Mouse (Mus musculus) lung, embryonic 14.5 days (tissue): Measurements from ENCODE around the gene 2310034G01Rik. TPM values are rescaled to one million over a fixed set of nuclear protein-coding genes. Genes with fewer than 3 reads are reported as not detected.

Source experiments
- ATAC-seq: fragments of 200-750 bp; cut with Nextera tagmentation; 2 replicates; pipeline ENCODE4 v1.8.0; 2017; ENCODE audit warnings: mild to moderate bottlenecking, moderate TSS enrichment, moderate library complexity; ENCODE audit not compliant: insufficient read depth
- DNase-seq: peaks from one replicate; pipeline ENCODE4 v3.0.0-alpha.2; 2015
- H3K27ac ChIP-seq: fragments of 300-500 bp; sonication (generic); 2 replicates; pipeline ENCODE4 v1.5.1; 2014; ENCODE audit warnings: low read depth, mild to moderate bottlenecking, moderate library complexity
- H3K27me3 ChIP-seq: fragments of 300-500 bp; sonication (generic); 2 replicates; pipeline ENCODE4 v1.6.1; 2014; ENCODE audit warnings: low read length, control low read depth; ENCODE audit not compliant: insufficient read depth
- H3K36me3 ChIP-seq: fragments of 300-500 bp; sonication (generic); 2 replicates; pipeline ENCODE4 v1.6.1; 2014; ENCODE audit warnings: control low read depth; ENCODE audit not compliant: insufficient read depth
- H3K4me1 ChIP-seq: fragments of 300-500 bp; sonication (generic); 2 replicates; pipeline ENCODE4 v1.6.1; 2014; ENCODE audit warnings: antibody characterized with exemption, control low read depth; ENCODE audit not compliant: insufficient read depth
- H3K4me2 ChIP-seq: fragments of 300-500 bp; sonication (generic); 2 replicates; pipeline ENCODE4 v1.6.1; 2014; ENCODE audit warnings: mild to moderate bottlenecking
- H3K4me3 ChIP-seq: fragments of 300-500 bp; sonication (generic); 2 replicates; pipeline ENCODE4 v1.5.1; 2014; ENCODE audit warnings: low read depth, low read length
- H3K9ac ChIP-seq: fragments of 300-500 bp; sonication (generic); 2 replicates; pipeline ENCODE4 v1.6.1; 2014
- H3K9me3 ChIP-seq: fragments of 300-500 bp; sonication (generic); 2 replicates; pipeline ENCODE4 v1.6.1; 2016; ENCODE audit warnings: low read depth, low read length, control low read depth
- CTCF ChIP-seq: IDR thresholded peaks from 2 replicates; pipeline ENCODE4 v1.5.1; 2016; ENCODE audit warnings: antibody characterized with exemption, low read depth
- WGBS: fragments of 180-500 bp; shearing (Covaris S2); extraction: QIAGEN DNeasy Blood & Tissue Kit; methylation state at CpG from one replicate; pipeline ENCODE4 v1.1.7; 2014; 5-methylcytosine and 5-hydroxymethylcytosine counted together
- polyA plus RNA-seq: library from polyadenylated mRNA; unstranded; fragments of >200 nt; fragmentation: Nextera tagmentation; extraction: Ambion mirVana; gene quantifications from 2 replicates; pipeline ENCODE4 v1.2.1, GENCODE M21; 2014

The 2310034G01Rik gene
- polyA plus RNA-seq, 1 experiment from 2014 or later: 1.1 TPM

DNA sequence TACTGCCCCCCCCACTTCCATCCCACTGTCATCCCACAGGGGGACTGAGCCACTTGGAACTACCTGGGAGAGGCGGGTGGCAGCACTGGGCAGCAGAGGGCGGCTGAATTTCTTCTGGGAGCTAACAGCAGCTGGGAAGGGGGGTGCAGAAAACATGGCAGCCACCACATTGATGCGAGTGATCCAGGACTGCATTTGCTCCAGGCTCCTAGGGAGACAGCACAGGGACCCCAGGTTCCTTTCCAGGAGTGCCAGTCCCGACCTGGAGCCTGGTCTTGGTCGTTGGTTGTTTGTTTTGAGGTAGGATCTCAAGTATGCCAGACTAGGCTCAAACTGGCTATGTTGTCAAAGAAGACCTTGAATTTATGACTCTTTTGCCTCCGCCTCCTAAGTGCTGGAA, 36.5 kb downstream of the 2310034G01Rik start:
- H3K27ac ChIP-seq: no peak overlapping the region
- H3K4me1 ChIP-seq: no peaks in the 10 kb centered on the region
- H3K27me3 ChIP-seq: peaks cover 48% of the 10 kb centered on the region
- no peak for ATAC-seq
- no peaks in the 10 kb centered on the region for H3K9me3 ChIP-seq
- WGBS: 65% methylated on average over 6 of the region's 6 CpGs
- no peak for TF ChIP-seq CTCF
- no peak overlapping the region for H3K4me3 ChIP-seq
- H3K36me3 ChIP-seq: peaks cover 15% of the 10 kb centered on the region; the same call in 1 of the 2 replicates
- no peak for DNase-seq
- no peak overlapping the region for H3K9ac ChIP-seq
- H3K4me2 ChIP-seq: no peak overlapping the region

GRCm38 (mm10) chr19:46313116-46313515, 37.0 kb downstream of the 2310034G01Rik start:
- no peak for DNase-seq
- 86% methylated on average over 9 of the region's 9 CpGs for WGBS
- TF ChIP-seq CTCF: no peak
- Histone ChIP-seq H3K4me3 (no peak overlapping the region), H3K4me1 (no peaks in the 10 kb centered on the region), H3K36me3 (peaks cover 15% of the 10 kb centered on the region; the same call in 1 of the 2 replicates), H3K27ac (no peak overlapping the region), H3K9me3 (no peaks in the 10 kb centered on the region), H3K4me2 (no peak overlapping the region), H3K9ac (no peak overlapping the region), H3K27me3 (peaks cover 44% of the 10 kb centered on the region)
- no peak for ATAC-seq

GRCm38 (mm10) chr19:46312566-46312965, 37.5 kb downstream of the 2310034G01Rik start:
- 88% methylated on average over 21 of the region's 21 CpGs for WGBS
- Histone ChIP-seq H3K4me3 (no peak overlapping the region), H3K9ac (no peak overlapping the region), H3K36me3 (peaks cover 15% of the 10 kb centered on the region; the same call in 1 of the 2 replicates), H3K9me3 (no peaks in the 10 kb centered on the region), H3K4me2 (no peak overlapping the region), H3K27me3 (peaks cover 40% of the 10 kb centered on the region), H3K4me1 (no peaks in the 10 kb centered on the region), H3K27ac (no peak overlapping the region)
- TF ChIP-seq CTCF: no peak
- no peak for ATAC-seq
- no peak for DNase-seq

DNA sequence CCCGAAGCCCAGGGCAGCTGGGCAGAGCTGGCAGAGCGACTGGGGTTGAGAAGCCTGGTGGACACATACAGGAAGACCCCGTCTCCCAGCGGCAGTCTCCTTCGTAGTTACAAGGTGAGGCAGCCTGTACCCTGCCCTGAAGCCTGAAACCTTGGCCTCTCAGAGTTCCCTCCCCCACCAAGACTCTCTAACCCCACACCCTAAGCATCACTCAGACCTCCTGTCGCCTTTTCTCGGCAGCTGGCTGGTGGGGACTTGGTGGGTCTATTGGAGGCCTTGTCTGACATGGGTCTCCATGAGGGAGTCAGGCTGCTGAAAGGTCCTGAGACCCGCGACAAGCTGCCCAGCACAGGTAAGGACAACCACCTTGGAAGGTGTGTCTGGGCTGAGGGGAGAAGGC, 38.8 kb downstream of the 2310034G01Rik start:
- H3K27ac ChIP-seq: no peak overlapping the region
- H3K36me3 ChIP-seq: peaks cover 15% of the 10 kb centered on the region; the same call in 1 of the 2 replicates
- 85% methylated on average over 9 of the region's 9 CpGs for WGBS
- H3K27me3 ChIP-seq: peaks cover 28% of the 10 kb centered on the region
- H3K4me1 ChIP-seq: no peaks in the 10 kb centered on the region
- H3K9ac ChIP-seq: no peak overlapping the region
- H3K4me2 ChIP-seq: no peak overlapping the region
- ATAC-seq (no peak), DNase-seq (no peak)
- H3K9me3 ChIP-seq: no peaks in the 10 kb centered on the region
- TF ChIP-seq CTCF: no peak
- H3K4me3 ChIP-seq: no peak overlapping the region

DNA sequence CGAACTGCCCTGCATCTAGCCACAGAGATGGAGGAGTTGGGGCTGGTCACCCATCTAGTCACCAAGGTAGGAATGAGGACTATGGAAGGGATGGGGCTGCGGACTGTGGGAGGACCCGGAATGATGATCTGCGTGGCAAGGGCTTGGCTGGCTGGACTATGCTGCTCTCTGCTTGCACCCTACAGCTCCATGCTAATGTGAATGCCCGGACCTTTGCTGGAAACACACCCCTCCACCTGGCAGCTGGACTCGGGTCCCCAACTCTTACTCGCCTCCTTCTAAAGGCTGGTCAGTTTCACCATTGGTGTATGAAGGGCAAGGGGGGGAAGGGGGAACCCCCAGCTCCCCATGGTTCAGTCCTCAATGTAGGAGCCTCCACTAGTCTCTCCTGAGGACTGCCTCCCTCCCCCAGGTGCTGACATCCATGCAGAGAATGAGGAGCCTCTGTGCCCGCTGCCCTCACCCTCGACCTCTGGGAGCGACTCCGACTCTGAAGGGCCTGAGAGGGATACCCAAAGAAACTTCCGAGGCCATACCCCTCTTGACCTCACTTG, 39.7 kb downstream of the 2310034G01Rik start:
- no peak overlapping the region for H3K9ac ChIP-seq
- H3K9me3 ChIP-seq: no peaks in the 10 kb centered on the region
- no peak overlapping the region for H3K4me2 ChIP-seq
- no peak for DNase-seq
- WGBS: 85% methylated on average over 12 of the region's 12 CpGs
- TF ChIP-seq CTCF: no peak
- H3K4me3 ChIP-seq: no peak overlapping the region
- no peak overlapping the region for H3K27ac ChIP-seq
- peaks cover 22% of the 10 kb centered on the region for H3K27me3 ChIP-seq
- 0 out of 2 replicates have a peak, but pooled peaks cover 3% of the 10 kb centered on the region for H3K4me1 ChIP-seq
- H3K36me3 ChIP-seq: peaks cover 15% of the 10 kb centered on the region; the same call in 1 of the 2 replicates
- ATAC-seq: no peak

DNA sequence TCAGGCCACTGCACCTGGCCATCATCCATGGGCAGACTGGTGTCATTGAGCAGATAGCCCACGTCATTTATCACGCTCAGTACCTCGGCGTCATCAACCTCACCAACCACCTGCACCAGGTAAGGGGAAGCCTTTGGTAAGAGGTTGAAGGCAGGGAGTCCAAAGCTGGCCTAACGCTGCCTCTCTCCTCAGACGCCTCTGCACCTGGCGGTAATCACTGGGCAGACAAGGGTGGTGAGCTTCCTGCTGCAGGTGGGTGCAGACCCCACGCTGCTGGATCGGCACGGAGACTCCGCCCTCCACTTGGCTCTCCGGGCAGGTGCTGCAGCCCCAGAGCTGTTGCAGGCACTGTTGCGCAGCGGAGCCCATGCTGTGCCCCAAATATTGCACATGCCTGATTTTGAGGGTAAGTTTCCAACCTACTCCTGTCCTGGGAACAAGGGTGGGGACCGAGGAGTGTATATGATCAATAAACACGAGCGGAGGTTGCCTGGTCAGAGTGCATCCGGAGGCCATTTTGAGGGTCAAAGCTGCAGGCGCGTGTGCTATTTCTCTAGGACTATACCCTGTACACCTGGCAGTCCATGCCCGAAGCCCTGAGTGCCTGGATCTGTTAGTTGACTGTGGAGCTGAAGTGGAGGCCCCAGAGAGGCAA, 40.3 kb downstream of the 2310034G01Rik start:
- Histone ChIP-seq H3K4me1 (0 out of 2 replicates have a peak, but pooled peaks cover 3% of the 10 kb centered on the region), H3K4me3 (no peak overlapping the region), H3K9me3 (no peaks in the 10 kb centered on the region), H3K9ac (no peak overlapping the region), H3K36me3 (peaks cover 15% of the 10 kb centered on the region; the same call in 1 of the 2 replicates), H3K27ac (no peak overlapping the region), H3K27me3 (peaks cover 17% of the 10 kb centered on the region), H3K4me2 (no peak overlapping the region)
- ATAC-seq (no peak), DNase-seq (no peak)
- TF ChIP-seq CTCF: no peak
- WGBS: 74% methylated on average over 21 of the region's 21 CpGs

- ATAC-seq (peak; percentile 25; the same call in 1 of the 2 replicates), DNase-seq (peak; percentile 96)
- 1% methylated on average over 47 of the region's 47 CpGs for WGBS
- Histone ChIP-seq H3K9ac (peak overlapping the region; percentile 40; the same call in 1 of the 2 replicates), H3K4me3 (peak overlapping the region; percentile 38), H3K9me3 (no peaks in the 10 kb centered on the region), H3K4me2 (peak overlapping the region; percentile 80), H3K4me1 (0 out of 2 replicates have a peak, but pooled peaks cover 3% of the 10 kb centered on the region), H3K36me3 (peaks cover 15% of the 10 kb centered on the region; the same call in 1 of the 2 replicates), H3K27me3 (peaks cover 8% of the 10 kb centered on the region), H3K27ac (no peak overlapping the region)
- peak; percentile 96 for TF ChIP-seq CTCF
These were observed 41.2 kb downstream of the 2310034G01Rik start for GRCm38 (mm10) chr19:46308706-46309435.
